Mouse (Mus musculus): ENCODE measurements at regions not wholly inside any gene's neighbourhood (a gene's known extent, or its start where the extent isn't known, plus 50 kb on each side); places are given as distances from the start of the nearest gene placed in this dataset.

- Histone ChIP-seq H3K27ac (ENCODE audit: low read depth, low read length) (no peak overlapping the region), H3K9ac (ENCODE audit: low read depth, low read length) (no peak overlapping the region), H3K4me2 (replicated peaks; ENCODE audit: low read depth, low read length) (no peak overlapping the region), H3K36me3 (ENCODE audit: control insufficient read depth, insufficient read depth, low read length) (no peaks in the 10 kb centered on the region), H3K27me3 (ENCODE audit: control insufficient read depth, insufficient read depth, low read length) (no peaks in the 10 kb centered on the region), H3K9me3 (ENCODE audit: control insufficient read depth, low read length) (no peaks in the 10 kb centered on the region), H3K4me1 (replicated peaks; ENCODE audit: control insufficient read depth, insufficient read depth, low read length) (no peaks in the 10 kb centered on the region), H3K4me3 (ENCODE audit: low read depth, low read length) (no peak overlapping the region)
- DNase-seq (ENCODE audit: low spot score) (no peak), ATAC-seq (ENCODE audit: low FRiP score) (no peak)
Measured at GRCm38 (mm10) chr8:74775549-74775948, 97.4 kb upstream of the Isx start.

GRCm38 (mm10) chr8:74781087-74781486 lies 91.9 kb upstream of the Isx start:
- 83% methylated on average over 1 of the region's 1 CpGs for WGBS
- no peak for DNase-seq (ENCODE audit: low spot score)
- no peak for ATAC-seq (ENCODE audit: low FRiP score)

GRCm38 (mm10) chr8:74808685-74809084 lies 64.3 kb upstream of the Isx start:
- no peaks in the 10 kb centered on the region for H3K9me3 ChIP-seq (ENCODE audit: control insufficient read depth, low read length)
- no peaks in the 10 kb centered on the region for H3K36me3 ChIP-seq (ENCODE audit: control insufficient read depth, insufficient read depth, low read length)
- H3K4me1 ChIP-seq (replicated peaks; ENCODE audit: control insufficient read depth, insufficient read depth, low read length) = no peaks in the 10 kb centered on the region
- no peak overlapping the region for H3K27ac ChIP-seq (ENCODE audit: low read depth, low read length)
- DNase-seq (ENCODE audit: low spot score) (no peak), ATAC-seq (ENCODE audit: low FRiP score) (no peak)
- H3K4me3 ChIP-seq (ENCODE audit: low read depth, low read length) = no peak overlapping the region
- no peak overlapping the region for H3K9ac ChIP-seq (ENCODE audit: low read depth, low read length)
- no peaks in the 10 kb centered on the region for H3K27me3 ChIP-seq (ENCODE audit: control insufficient read depth, insufficient read depth, low read length)
- H3K4me2 ChIP-seq (replicated peaks; ENCODE audit: low read depth, low read length) = no peak overlapping the region

More at GRCm38 (mm10) chr8:74781087-74781486, 91.9 kb upstream of the Isx start:
- H3K36me3 ChIP-seq (ENCODE audit: control insufficient read depth, insufficient read depth, low read length) = no peaks in the 10 kb centered on the region
- no peaks in the 10 kb centered on the region for H3K27me3 ChIP-seq (ENCODE audit: control insufficient read depth, insufficient read depth, low read length)
- H3K27ac ChIP-seq (ENCODE audit: low read depth, low read length) = no peak overlapping the region
- no peak overlapping the region for H3K4me2 ChIP-seq (replicated peaks; ENCODE audit: low read depth, low read length)
- H3K9me3 ChIP-seq (ENCODE audit: control insufficient read depth, low read length) = no peaks in the 10 kb centered on the region; the same call in 1 of the 2 replicates
- no peaks in the 10 kb centered on the region for H3K4me1 ChIP-seq (replicated peaks; ENCODE audit: control insufficient read depth, insufficient read depth, low read length)
- H3K9ac ChIP-seq (ENCODE audit: low read depth, low read length) = no peak overlapping the region
- no peak overlapping the region for H3K4me3 ChIP-seq (ENCODE audit: low read depth, low read length)

- 81% methylated on average over 3 of the region's 3 CpGs for WGBS
- no peak overlapping the region for H3K27ac ChIP-seq (ENCODE audit: low read depth, low read length)
- H3K27me3 ChIP-seq (ENCODE audit: control insufficient read depth, insufficient read depth, low read length) = no peaks in the 10 kb centered on the region
- H3K9ac ChIP-seq (ENCODE audit: low read depth, low read length) = no peak overlapping the region
- H3K4me3 ChIP-seq (ENCODE audit: low read depth, low read length) = no peak overlapping the region
- DNase-seq (ENCODE audit: low spot score) = no peak
- H3K36me3 ChIP-seq (ENCODE audit: control insufficient read depth, insufficient read depth, low read length) = no peaks in the 10 kb centered on the region
- no peak overlapping the region for H3K4me2 ChIP-seq (replicated peaks; ENCODE audit: low read depth, low read length)
- H3K4me1 ChIP-seq (replicated peaks; ENCODE audit: control insufficient read depth, insufficient read depth, low read length) = no peaks in the 10 kb centered on the region
- ATAC-seq (ENCODE audit: low FRiP score) = no peak
- H3K9me3 ChIP-seq (ENCODE audit: control insufficient read depth, low read length) = no peaks in the 10 kb centered on the region
Measured at GRCm38 (mm10) chr8:74810054-74810453, 62.9 kb upstream of the Isx start.

- ATAC-seq (ENCODE audit: low FRiP score) = peak; percentile 59; the same call in 1 of the 2 replicates
- 53% methylated on average over 1 of the region's 1 CpGs for WGBS
Measured at GRCm38 (mm10) chr8:74818434-74818833, 54.5 kb upstream of the Isx start.

GRCm38 (mm10) chr8:74820716-74821115 lies 52.3 kb upstream of the Isx start:
- ATAC-seq (ENCODE audit: low FRiP score) (no peak), DNase-seq (ENCODE audit: low spot score) (no peak)
- Histone ChIP-seq H3K4me1 (replicated peaks; ENCODE audit: control insufficient read depth, insufficient read depth, low read length) (no peaks in the 10 kb centered on the region), H3K27me3 (ENCODE audit: control insufficient read depth, insufficient read depth, low read length) (no peaks in the 10 kb centered on the region), H3K9me3 (ENCODE audit: control insufficient read depth, low read length) (no peaks in the 10 kb centered on the region), H3K27ac (ENCODE audit: low read depth, low read length) (no peak overlapping the region), H3K36me3 (ENCODE audit: control insufficient read depth, insufficient read depth, low read length) (no peaks in the 10 kb centered on the region), H3K4me2 (replicated peaks; ENCODE audit: low read depth, low read length) (no peak overlapping the region), H3K9ac (ENCODE audit: low read depth, low read length) (no peak overlapping the region), H3K4me3 (ENCODE audit: low read depth, low read length) (no peak overlapping the region)
- WGBS = 26% methylated on average over 3 of the region's 3 CpGs

More at GRCm38 (mm10) chr8:74818434-74818833, 54.5 kb upstream of the Isx start:
- Histone ChIP-seq H3K27ac (ENCODE audit: low read depth, low read length) (no peak overlapping the region), H3K4me3 (ENCODE audit: low read depth, low read length) (no peak overlapping the region), H3K36me3 (ENCODE audit: control insufficient read depth, insufficient read depth, low read length) (no peaks in the 10 kb centered on the region), H3K9ac (ENCODE audit: low read depth, low read length) (no peak overlapping the region), H3K27me3 (ENCODE audit: control insufficient read depth, insufficient read depth, low read length) (no peaks in the 10 kb centered on the region), H3K9me3 (ENCODE audit: control insufficient read depth, low read length) (no peaks in the 10 kb centered on the region), H3K4me2 (replicated peaks; ENCODE audit: low read depth, low read length) (no peak overlapping the region), H3K4me1 (replicated peaks; ENCODE audit: control insufficient read depth, insufficient read depth, low read length) (no peaks in the 10 kb centered on the region)
- no peak for DNase-seq (ENCODE audit: low spot score)

GRCm38 (mm10) chr8:74822288-74822687 lies 50.7 kb upstream of the Isx start:
- H3K4me2 ChIP-seq (replicated peaks; ENCODE audit: low read depth, low read length) = no peak overlapping the region
- no peaks in the 10 kb centered on the region for H3K27me3 ChIP-seq (ENCODE audit: control insufficient read depth, insufficient read depth, low read length)
- H3K4me3 ChIP-seq (ENCODE audit: low read depth, low read length) = no peak overlapping the region
- ATAC-seq (ENCODE audit: low FRiP score) (no peak), DNase-seq (ENCODE audit: low spot score) (no peak)
- H3K9ac ChIP-seq (ENCODE audit: low read depth, low read length) = no peak overlapping the region
- H3K27ac ChIP-seq (ENCODE audit: low read depth, low read length) = no peak overlapping the region
- no peaks in the 10 kb centered on the region for H3K9me3 ChIP-seq (ENCODE audit: control insufficient read depth, low read length)
- H3K4me1 ChIP-seq (replicated peaks; ENCODE audit: control insufficient read depth, insufficient read depth, low read length) = no peaks in the 10 kb centered on the region
- no peaks in the 10 kb centered on the region for H3K36me3 ChIP-seq (ENCODE audit: control insufficient read depth, insufficient read depth, low read length)

All from hindbrain, embryonic 11.5 days (tissue).